Mouse (Mus musculus): ENCODE measurements around the gene Atat1.
A peak's percentile ranks its signal among the peaks of the same experiment; 100 is the strongest.

Gene Atat1

GRCm38 (mm10) chr17:35874721-35875120 lies 35.2 kb downstream of the Atat1 start:
- no peak for DNase-seq (ENCODE audit: extremely low spot score, low spot score)

GRCm38 (mm10) chr17:35873774-35874519 lies 35.9 kb downstream of the Atat1 start:
- peak; percentile 88 for DNase-seq (ENCODE audit: extremely low spot score, low spot score)

GRCm38 (mm10) chr17:35870884-35871696 lies 38.8 kb downstream of the Atat1 start:
- no peak for DNase-seq (ENCODE audit: extremely low spot score, low spot score)

- DNase-seq (ENCODE audit: extremely low spot score, low spot score) = no peak
These were observed 39.6 kb downstream of the Atat1 start for GRCm38 (mm10) chr17:35870151-35870883.

- peak; percentile 54 for DNase-seq (ENCODE audit: extremely low spot score, low spot score)
These were observed 40.4 kb downstream of the Atat1 start for GRCm38 (mm10) chr17:35869346-35870067.

GRCm38 (mm10) chr17:35868961-35869345 lies 40.9 kb downstream of the Atat1 start:
- DNase-seq (ENCODE audit: extremely low spot score, low spot score) = no peak

- DNase-seq (ENCODE audit: extremely low spot score, low spot score) = peak; percentile 18
These were observed 41.6 kb downstream of the Atat1 start for GRCm38 (mm10) chr17:35868165-35868820.

GRCm38 (mm10) chr17:35866911-35867890 lies 42.7 kb downstream of the Atat1 start:
- peak; percentile 48 for DNase-seq (ENCODE audit: extremely low spot score, low spot score)

GRCm38 (mm10) chr17:35866281-35866831 lies 43.5 kb downstream of the Atat1 start:
- no peak for DNase-seq (ENCODE audit: extremely low spot score, low spot score)

- peak; percentile 88 for DNase-seq (ENCODE audit: extremely low spot score, low spot score)
These were observed 44.2 kb downstream of the Atat1 start, which contains the start of gene Ppp1r18 for GRCm38 (mm10) chr17:35865481-35866280. Gene Ppp1r18 (plus strand): TSS chr17:35865593.

- peak; percentile 34 for DNase-seq (ENCODE audit: extremely low spot score, low spot score)
These were observed 45.0 kb downstream of the Atat1 start for GRCm38 (mm10) chr17:35864832-35865353.

GRCm38 (mm10) chr17:35861198-35861857 lies 48.5 kb downstream of the Atat1 start, which contains the start of gene Nrm:
Gene Nrm (plus strand): TSS chr17:35861318.
- peak; percentile 92 for DNase-seq (ENCODE audit: extremely low spot score, low spot score)

- peak; percentile 22 for DNase-seq (ENCODE audit: extremely low spot score, low spot score)
These were observed 49.1 kb downstream of the Atat1 start for GRCm38 (mm10) chr17:35860831-35861197.

GRCm38 (mm10) chr17:35859835-35860234 lies 50.0 kb downstream of the Atat1 start:
- DNase-seq (ENCODE audit: extremely low spot score, low spot score) = no peak

- DNase-seq (ENCODE audit: extremely low spot score, low spot score) = no peak
These were observed 50.5 kb downstream of the Atat1 start for GRCm38 (mm10) chr17:35859371-35859770.

- DNase-seq (ENCODE audit: extremely low spot score, low spot score) = no peak
These were observed 58.9 kb downstream of the Atat1 start for GRCm38 (mm10) chr17:35850974-35851373.

- DNase-seq (ENCODE audit: extremely low spot score, low spot score) = no peak
These were observed 61.8 kb downstream of the Atat1 start for GRCm38 (mm10) chr17:35848112-35848511.
